ENCODE assay signal across 8 mouse cellular contexts in the genomic region with DNA sequence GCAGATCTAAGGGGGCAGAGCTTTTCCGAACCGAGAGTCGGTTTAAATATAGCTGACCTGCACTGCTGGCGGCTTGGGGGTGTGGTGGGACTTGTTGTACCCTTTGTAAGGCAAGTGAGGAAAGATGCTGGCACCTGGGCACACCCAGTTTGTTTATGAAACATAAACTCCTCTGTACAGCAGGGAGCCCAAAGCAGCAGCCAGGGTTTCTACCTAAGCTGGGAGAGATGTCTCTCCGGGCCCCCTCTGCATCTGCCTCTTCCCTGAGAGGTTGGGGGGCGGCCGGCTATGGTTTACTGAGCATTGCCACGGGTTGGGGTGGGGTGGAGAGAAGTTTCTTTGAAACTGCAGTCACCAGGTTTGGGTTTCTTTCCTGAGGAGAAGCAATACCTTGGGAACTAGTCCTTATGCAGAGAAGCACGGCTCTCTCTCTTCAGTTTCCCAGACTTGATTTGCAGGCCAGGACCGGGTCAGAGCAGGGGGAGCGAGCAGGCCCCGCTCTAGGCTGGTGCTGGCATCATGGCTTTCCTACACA. TPM values are rescaled to one million over a fixed set of nuclear protein-coding genes. Genes with fewer than 3 reads are reported as not detected.
DNase-seq lines count a peak whose midpoint lies in the region; ATAC-seq and TF ChIP-seq lines count a peak whose summit lies in the region.

No protein-coding gene starts in this region.

- H3K27ac ChIP-seq in kidney, embryonic 15.5 days, result peak overlapping the region; percentile 93
- peak overlapping the region; percentile 81 for H3K27ac ChIP-seq in embryonic fibroblast, embryonic 13.5 days (ENCODE audit: insufficient read depth, low read length)
- peak overlapping the region; percentile 28 for H3K27ac ChIP-seq in intestine, postnatal 0 days (ENCODE audit: low read depth, low read length)
- peak overlapping the region; percentile 38; the same call in 1 of the 2 replicates for H3K27ac ChIP-seq in neural tube, embryonic 12.5 days

- H3K4me3 ChIP-seq in kidney, embryonic 15.5 days (replicated peaks), result peak overlapping the region; percentile 40
- peak overlapping the region; percentile 17; the same call in 1 of the 2 replicates for H3K4me3 ChIP-seq in embryonic fibroblast, embryonic 13.5 days (ENCODE audit: insufficient read depth, low read length)
- no peak overlapping the region for H3K4me3 ChIP-seq in intestine, postnatal 0 days (ENCODE audit: low read depth, low read length)
- H3K4me3 ChIP-seq in neural tube, embryonic 12.5 days, result no peak overlapping the region

- peaks cover 8% of the 10 kb centered on the region; the same call in 1 of the 2 replicates for H3K36me3 ChIP-seq in kidney, embryonic 15.5 days
- no peaks in the 10 kb centered on the region; the same call in 1 of the 2 replicates for H3K36me3 ChIP-seq in intestine, postnatal 0 days (ENCODE audit: control insufficient read depth, insufficient read depth)
- peaks cover 9% of the 10 kb centered on the region; the same call in 1 of the 2 replicates for H3K36me3 ChIP-seq in neural tube, embryonic 12.5 days

- no peaks in the 10 kb centered on the region for H3K27me3 ChIP-seq in kidney, embryonic 15.5 days
- H3K27me3 ChIP-seq in intestine, postnatal 0 days (replicated peaks; ENCODE audit: control insufficient read depth, insufficient read depth, low read length), result no peaks in the 10 kb centered on the region
- no peaks in the 10 kb centered on the region for H3K27me3 ChIP-seq in neural tube, embryonic 12.5 days (replicated peaks)

- H3K4me1 ChIP-seq in kidney, embryonic 15.5 days, result peaks cover 80% of the 10 kb centered on the region
- H3K4me1 ChIP-seq in embryonic fibroblast, embryonic 13.5 days (ENCODE audit: control insufficient read depth, insufficient read depth, low read length), result peaks cover 13% of the 10 kb centered on the region; the same call in 1 of the 2 replicates
- H3K4me1 ChIP-seq in intestine, postnatal 0 days (replicated peaks; ENCODE audit: control insufficient read depth, insufficient read depth, low read length), result no peaks in the 10 kb centered on the region
- peaks cover 53% of the 10 kb centered on the region for H3K4me1 ChIP-seq in neural tube, embryonic 12.5 days

- 23% methylated on average over 12 of the region's 12 CpGs for WGBS in kidney, embryonic 15.5 days
- WGBS in intestine, postnatal 0 days, result 40% methylated on average over 12 of the region's 12 CpGs
- 36% methylated on average over 12 of the region's 12 CpGs for WGBS in neural tube, embryonic 12.5 days

- no peak for TF ChIP-seq POLR2A in embryonic fibroblast, embryonic 13.5 days (IDR thresholded peaks at IDR 0.05; ENCODE audit: low read depth, low read length)

- no peaks in the 10 kb centered on the region for H3K9me3 ChIP-seq in kidney, embryonic 15.5 days (replicated peaks)
- H3K9me3 ChIP-seq in intestine, postnatal 0 days (ENCODE audit: control insufficient read depth), result no peaks in the 10 kb centered on the region
- no peaks in the 10 kb centered on the region for H3K9me3 ChIP-seq in neural tube, embryonic 12.5 days

- no peak for DNase-seq in kidney, adult 8-10 months
- DNase-seq in urinary bladder, adult 18-20 months (ENCODE audit: low spot score in 2 of 2), result no peak
- DNase-seq in cerebellum, adult 18-20 months, result no peak
- no peak for DNase-seq in cerebellum, adult 9-10 months

- no peak for TF ChIP-seq CTCF in embryonic fibroblast, embryonic 13.5 days (IDR thresholded peaks at IDR 0.05; ENCODE audit: borderline replicate concordance, insufficient read depth, low read length)
- no peak for TF ChIP-seq CTCF in intestine, postnatal 0 days (IDR thresholded peaks at IDR 0.05; ENCODE audit: low read depth)

- peak; percentile 53; the same call in 1 of the 2 replicates for ATAC-seq in kidney, embryonic 15.5 days (replicated peaks; ENCODE audit: low FRiP score)
- no peak for ATAC-seq in intestine, postnatal 0 days
- ATAC-seq in neural tube, embryonic 12.5 days (ENCODE audit: low FRiP score, low read depth), result no peak

- H3K9ac ChIP-seq in kidney, embryonic 15.5 days, result 0 out of 2 replicates have a peak overlapping the region, but pooled peaks have one; percentile 33
- H3K9ac ChIP-seq in intestine, postnatal 0 days (ENCODE audit: low read depth, low read length), result no peak overlapping the region
- H3K9ac ChIP-seq in neural tube, embryonic 12.5 days, result peak overlapping the region; percentile 52

- peak overlapping the region; percentile 61 for H3K4me2 ChIP-seq in kidney, embryonic 15.5 days
- peak overlapping the region; percentile 37; the same call in 1 of the 2 replicates for H3K4me2 ChIP-seq in intestine, postnatal 0 days (replicated peaks; ENCODE audit: low read depth)
- H3K4me2 ChIP-seq in neural tube, embryonic 12.5 days (replicated peaks), result peak overlapping the region; percentile 57

RNA-seq across cellular contexts. Expression of gene Wbp1l, which starts 23.8 kb away (rescaled TPM):
- 46.4 and 51.3 TPM in 2 replicates for polyA plus RNA-seq in kidney, embryonic 15.5 days (2015; fragmentation: Nextera tagmentation; extraction: Ambion mirVana)
- 50.6 and 52.9 TPM in 2 replicates for polyA plus RNA-seq in embryonic fibroblast, embryonic 13.5 days (2011; ENCODE audit: insufficient read length, low read depth, missing spikeins)
- 33.1 and 35.2 TPM in 2 replicates for polyA plus RNA-seq in intestine, postnatal 0 days (2015; fragmentation: Nextera tagmentation; extraction: Ambion mirVana)
- 53.4 and 54.8 TPM in 2 replicates for polyA plus RNA-seq in neural tube, embryonic 12.5 days (2016; fragmentation: Nextera tagmentation; extraction: Ambion mirVana)

RNA-seq across cellular contexts. Expression of gene Sfxn2, which starts 49.6 kb away (rescaled TPM):
- 32.9 and 33.0 TPM in 2 replicates for polyA plus RNA-seq in kidney, embryonic 15.5 days (2015; fragmentation: Nextera tagmentation; extraction: Ambion mirVana)
- 7.6 and 8.6 TPM in 2 replicates for polyA plus RNA-seq in embryonic fibroblast, embryonic 13.5 days (2011; ENCODE audit: insufficient read length, low read depth, missing spikeins)
- polyA plus RNA-seq in intestine, postnatal 0 days (2015; fragmentation: Nextera tagmentation; extraction: Ambion mirVana), result 5.2 and 6.2 TPM in 2 replicates
- polyA plus RNA-seq in neural tube, embryonic 12.5 days (2016; fragmentation: Nextera tagmentation; extraction: Ambion mirVana), result 11.4 and 12.2 TPM in 2 replicates

RNA-seq across cellular contexts. Expression of gene Arl3, which starts 49.7 kb away (rescaled TPM):
- polyA plus RNA-seq in kidney, embryonic 15.5 days (2015; fragmentation: Nextera tagmentation; extraction: Ambion mirVana), result 143 and 145 TPM in 2 replicates
- 83.5 and 94.6 TPM in 2 replicates for polyA plus RNA-seq in embryonic fibroblast, embryonic 13.5 days (2011; ENCODE audit: insufficient read length, low read depth, missing spikeins)
- 21.1 and 25.6 TPM in 2 replicates for polyA plus RNA-seq in intestine, postnatal 0 days (2015; fragmentation: Nextera tagmentation; extraction: Ambion mirVana)
- polyA plus RNA-seq in neural tube, embryonic 12.5 days (2016; fragmentation: Nextera tagmentation; extraction: Ambion mirVana), result 190 and 194 TPM in 2 replicates

RNA-seq across cellular contexts. Expression of gene Cyp17a1, which starts 50.2 kb away (rescaled TPM):
- 0.12 and 0.79 TPM in 2 replicates for polyA plus RNA-seq in kidney, embryonic 15.5 days (2015; fragmentation: Nextera tagmentation; extraction: Ambion mirVana)
- not detected in 2 replicates for polyA plus RNA-seq in embryonic fibroblast, embryonic 13.5 days (2011; ENCODE audit: insufficient read length, low read depth, missing spikeins)
- polyA plus RNA-seq in intestine, postnatal 0 days (2015; fragmentation: Nextera tagmentation; extraction: Ambion mirVana), result not detected in 2 replicates
- not detected in 2 replicates for polyA plus RNA-seq in neural tube, embryonic 12.5 days (2016; fragmentation: Nextera tagmentation; extraction: Ambion mirVana)

Comparison
In these comparisons a context has a peak if more than half of its experiments do, and no peak if none do; other contexts are left out.
1. H3K27ac ChIP-seq: peak in every context shown above with its lines; median percentile 93 in kidney, embryonic 15.5 days; 81 in embryonic fibroblast, embryonic 13.5 days; 38 in neural tube, embryonic 12.5 days; 28 in intestine, postnatal 0 days.
2. H3K4me3 ChIP-seq: peak in kidney, embryonic 15.5 days (single experiment) and embryonic fibroblast, embryonic 13.5 days (single experiment); none in intestine, postnatal 0 days (single experiment) and neural tube, embryonic 12.5 days (single experiment).
3. Peak in every context shown above with its lines, with median percentiles within 50 percentile points of each other: H3K4me2 ChIP-seq.